Mouse (Mus musculus) thymus, postnatal 25 days (tissue): ENCODE data around the gene Grin2c.
A peak's percentile ranks its signal among the peaks of the same experiment; 100 is the strongest.

Experiments used
- DNase-seq: peaks from one replicate; pipeline ENCODE4 v3.0.0; 2022

Gene Grin2c

GRCm38 (mm10) chr11:115267061-115267883, at the start of gene Grin2c:
Gene Grin2c (minus strand): TSS chr11:115267243.
- DNase-seq: no peak

GRCm38 (mm10) chr11:115314249-115314648, 47.2 kb upstream of the Grin2c start:
- DNase-seq: no peak

GRCm38 (mm10) chr11:115308781-115309180, 41.7 kb upstream of the Grin2c start:
- no peak for DNase-seq

- no peak for DNase-seq
Measured at GRCm38 (mm10) chr11:115306863-115307262, 39.8 kb upstream of the Grin2c start, which contains the start of gene Otop2. Gene Otop2 (plus strand): TSS chr11:115307163.

GRCm38 (mm10) chr11:115303167-115303566, 36.1 kb upstream of the Grin2c start:
- no peak for DNase-seq

GRCm38 (mm10) chr11:115301351-115301750, 34.3 kb upstream of the Grin2c start:
- DNase-seq: no peak

GRCm38 (mm10) chr11:115300745-115301144, 33.7 kb upstream of the Grin2c start:
- DNase-seq: no peak

GRCm38 (mm10) chr11:115298160-115298559, 31.1 kb upstream of the Grin2c start:
- DNase-seq: no peak

GRCm38 (mm10) chr11:115297214-115297826, 30.3 kb upstream of the Grin2c start, which contains the start of gene Fads6:
Gene Fads6 (minus strand): TSS chr11:115297663.
- DNase-seq: peak; percentile 77

GRCm38 (mm10) chr11:115296471-115297210, 29.6 kb upstream of the Grin2c start:
- no peak for DNase-seq

- no peak for DNase-seq
Measured at GRCm38 (mm10) chr11:115295939-115296338, 28.9 kb upstream of the Grin2c start.

GRCm38 (mm10) chr11:115292631-115293375, 25.8 kb upstream of the Grin2c start:
- no peak for DNase-seq

GRCm38 (mm10) chr11:115291503-115291902, 24.5 kb upstream of the Grin2c start:
- DNase-seq: no peak

- no peak for DNase-seq
Measured at GRCm38 (mm10) chr11:115290919-115291318, 23.9 kb upstream of the Grin2c start.

- no peak for DNase-seq
Measured at GRCm38 (mm10) chr11:115290314-115290713, 23.3 kb upstream of the Grin2c start.

- DNase-seq: no peak
Measured at GRCm38 (mm10) chr11:115289885-115290284, 22.8 kb upstream of the Grin2c start.

- DNase-seq: no peak
Measured at GRCm38 (mm10) chr11:115288305-115288704, 21.3 kb upstream of the Grin2c start.

GRCm38 (mm10) chr11:115287386-115287785, 20.3 kb upstream of the Grin2c start:
- no peak for DNase-seq

GRCm38 (mm10) chr11:115286201-115286993, 19.4 kb upstream of the Grin2c start:
- DNase-seq: no peak

- DNase-seq: no peak
Measured at GRCm38 (mm10) chr11:115285282-115285681, 18.2 kb upstream of the Grin2c start.

- DNase-seq: no peak
Measured at GRCm38 (mm10) chr11:115283891-115284620, 17.0 kb upstream of the Grin2c start.
